Mouse (Mus musculus) embryonic facial prominence, embryonic 14.5 days (tissue): ENCODE results near the gene Tnnt2. TPM values are rescaled to one million over a fixed set of nuclear protein-coding genes. Genes with fewer than 3 reads are reported as not detected.

Source experiments
- ATAC-seq: fragments of 200-750 bp; cut with Nextera tagmentation; 2 replicates; pipeline ENCODE4 v1.8.0; 2017; ENCODE audit warnings: low read depth, moderate number of reproducible peaks, moderate TSS enrichment
- DNase-seq: peaks from one replicate; pipeline ENCODE4 v3.0.0-alpha.2; 2015; ENCODE audit warnings: low spot score
- H3K27ac ChIP-seq: fragments of 300-500 bp; sonication (generic); replicated peaks from 2 replicates; pipeline ENCODE4 v1.5.1; 2014; ENCODE audit warnings: low read depth, mild to moderate bottlenecking, low read length, moderate library complexity
- H3K27me3 ChIP-seq: fragments of 300-500 bp; sonication (generic); replicated peaks from 2 replicates; pipeline ENCODE4 v1.6.1; 2014; ENCODE audit warnings: low read length; ENCODE audit not compliant: control insufficient read depth, insufficient read depth
- H3K36me3 ChIP-seq: fragments of 300-500 bp; sonication (generic); 2 replicates; pipeline ENCODE4 v1.6.1; 2014; ENCODE audit warnings: low read length, mixed read lengths; ENCODE audit not compliant: control insufficient read depth, insufficient read depth
- H3K4me1 ChIP-seq: fragments of 300-500 bp; sonication (generic); 2 replicates; pipeline ENCODE4 v1.6.1; 2014; ENCODE audit warnings: antibody characterized with exemption, low read length; ENCODE audit not compliant: control insufficient read depth, insufficient read depth
- H3K4me2 ChIP-seq: fragments of 300-500 bp; sonication (generic); 2 replicates; pipeline ENCODE4 v1.6.1; 2014; ENCODE audit warnings: low read depth, mild to moderate bottlenecking, low read length, moderate library complexity, mixed read lengths
- H3K4me3 ChIP-seq: fragments of 300-500 bp; sonication (generic); 2 replicates; pipeline ENCODE4 v1.5.1; 2014; ENCODE audit warnings: low read depth, mild to moderate bottlenecking, low read length
- H3K9ac ChIP-seq: fragments of 300-500 bp; sonication (generic); 2 replicates; pipeline ENCODE4 v1.6.1; 2014; ENCODE audit warnings: low read depth, mild to moderate bottlenecking, low read length, moderate library complexity, mixed read lengths
- H3K9me3 ChIP-seq: fragments of 300-500 bp; sonication (generic); 2 replicates; pipeline ENCODE4 v1.6.1; 2016; ENCODE audit warnings: low read length; ENCODE audit not compliant: control insufficient read depth
- WGBS: fragments of 180-500 bp; shearing (Covaris S2); extraction: QIAGEN DNeasy Blood & Tissue Kit; methylation state at CpG from one replicate; pipeline ENCODE4 v1.1.7; 2014; 5-methylcytosine and 5-hydroxymethylcytosine counted together
- polyA plus RNA-seq: library from polyadenylated mRNA; unstranded; fragments of >200 nt; fragmentation: Nextera tagmentation; extraction: Ambion mirVana; gene quantifications from 2 replicates; pipeline ENCODE4 v1.2.1, GENCODE M21; 2014

Tnnt2 gene
- polyA plus RNA-seq, 1 experiment from 2014 or later, result 213 TPM

GRCm38 (mm10) chr1:135828918-135829317 lies 7.2 kb upstream of the Tnnt2 start:
- no peaks in the 10 kb centered on the region for H3K9me3 ChIP-seq
- H3K27me3 ChIP-seq, result no peaks in the 10 kb centered on the region
- no peak for ATAC-seq
- WGBS, result 29% methylated on average over 1 of the region's 1 CpGs
- peak; percentile 39 for DNase-seq
- no peak overlapping the region for H3K4me2 ChIP-seq
- no peak overlapping the region for H3K27ac ChIP-seq
- H3K4me1 ChIP-seq, result no peaks in the 10 kb centered on the region
- no peaks in the 10 kb centered on the region for H3K36me3 ChIP-seq
- H3K4me3 ChIP-seq, result no peak overlapping the region
- no peak overlapping the region for H3K9ac ChIP-seq

GRCm38 (mm10) chr1:135834206-135834859 lies 1.8 kb upstream of the Tnnt2 start:
- Histone ChIP-seq H3K4me2 (no peak overlapping the region), H3K36me3 (no peaks in the 10 kb centered on the region), H3K27ac (no peak overlapping the region), H3K9me3 (no peaks in the 10 kb centered on the region), H3K4me1 (peaks cover 9% of the 10 kb centered on the region; the same call in 1 of the 2 replicates), H3K27me3 (no peaks in the 10 kb centered on the region), H3K9ac (no peak overlapping the region), H3K4me3 (no peak overlapping the region)
- peak; percentile 47 for DNase-seq
- WGBS, result 59% methylated on average over 6 of the region's 6 CpGs
- no peak for ATAC-seq

GRCm38 (mm10) chr1:135834983-135835382 lies 1.2 kb upstream of the Tnnt2 start:
- DNase-seq (no peak), ATAC-seq (no peak)
- Histone ChIP-seq H3K4me2 (no peak overlapping the region), H3K9me3 (no peaks in the 10 kb centered on the region), H3K36me3 (no peaks in the 10 kb centered on the region), H3K27ac (no peak overlapping the region), H3K4me3 (no peak overlapping the region), H3K4me1 (peaks cover 9% of the 10 kb centered on the region; the same call in 1 of the 2 replicates), H3K27me3 (no peaks in the 10 kb centered on the region), H3K9ac (no peak overlapping the region)
- 69% methylated on average over 8 of the region's 8 CpGs for WGBS

- Histone ChIP-seq H3K27me3 (no peaks in the 10 kb centered on the region), H3K27ac (no peak overlapping the region), H3K4me2 (no peak overlapping the region), H3K9ac (no peak overlapping the region), H3K9me3 (no peaks in the 10 kb centered on the region), H3K4me3 (no peak overlapping the region), H3K4me1 (peaks cover 9% of the 10 kb centered on the region; the same call in 1 of the 2 replicates), H3K36me3 (no peaks in the 10 kb centered on the region)
- DNase-seq (no peak), ATAC-seq (no peak)
- WGBS, result 53% methylated on average over 4 of the region's 4 CpGs
Observed at GRCm38 (mm10) chr1:135838626-135839025, 2.5 kb downstream of the Tnnt2 start.

GRCm38 (mm10) chr1:135839065-135839464 lies 2.9 kb downstream of the Tnnt2 start:
- no peaks in the 10 kb centered on the region for H3K9me3 ChIP-seq
- no peak overlapping the region for H3K9ac ChIP-seq
- no peaks in the 10 kb centered on the region for H3K36me3 ChIP-seq
- H3K27me3 ChIP-seq, result no peaks in the 10 kb centered on the region
- 88% methylated on average over 6 of the region's 6 CpGs for WGBS
- ATAC-seq (no peak), DNase-seq (no peak)
- peaks cover 9% of the 10 kb centered on the region; the same call in 1 of the 2 replicates for H3K4me1 ChIP-seq
- no peak overlapping the region for H3K27ac ChIP-seq
- no peak overlapping the region for H3K4me2 ChIP-seq
- H3K4me3 ChIP-seq, result no peak overlapping the region

- H3K27ac ChIP-seq, result no peak overlapping the region
- H3K4me1 ChIP-seq, result peaks cover 5% of the 10 kb centered on the region; the same call in 1 of the 2 replicates
- H3K36me3 ChIP-seq, result no peaks in the 10 kb centered on the region
- H3K27me3 ChIP-seq, result no peaks in the 10 kb centered on the region
- H3K9me3 ChIP-seq, result no peaks in the 10 kb centered on the region
- H3K4me3 ChIP-seq, result no peak overlapping the region
- no peak for DNase-seq
- H3K9ac ChIP-seq, result no peak overlapping the region
- ATAC-seq, result no peak
- no peak overlapping the region for H3K4me2 ChIP-seq
- 59% methylated on average over 15 of the region's 15 CpGs for WGBS
Observed at GRCm38 (mm10) chr1:135840675-135841395, 4.7 kb downstream of the Tnnt2 start.

- 86% methylated on average over 10 of the region's 10 CpGs for WGBS
- Histone ChIP-seq H3K9me3 (no peaks in the 10 kb centered on the region), H3K9ac (no peak overlapping the region), H3K27me3 (no peaks in the 10 kb centered on the region), H3K4me2 (no peak overlapping the region), H3K4me3 (no peak overlapping the region), H3K4me1 (no peaks in the 10 kb centered on the region), H3K36me3 (no peaks in the 10 kb centered on the region), H3K27ac (no peak overlapping the region)
- ATAC-seq (no peak), DNase-seq (no peak)
Observed at GRCm38 (mm10) chr1:135843519-135844262, 7.5 kb downstream of the Tnnt2 start.

- no peak for ATAC-seq
- Histone ChIP-seq H3K27me3 (no peaks in the 10 kb centered on the region), H3K27ac (no peak overlapping the region), H3K36me3 (no peaks in the 10 kb centered on the region), H3K4me1 (no peaks in the 10 kb centered on the region), H3K4me2 (no peak overlapping the region), H3K4me3 (no peak overlapping the region), H3K9ac (no peak overlapping the region), H3K9me3 (no peaks in the 10 kb centered on the region)
- WGBS, result 74% methylated on average over 6 of the region's 6 CpGs
- no peak for DNase-seq
Observed at GRCm38 (mm10) chr1:135844481-135844880, 8.3 kb downstream of the Tnnt2 start.
